Mouse (Mus musculus) liver, adult 10 weeks (tissue): Measurements from ENCODE around the gene Jarid2. TPM values are rescaled to one million over a fixed set of nuclear protein-coding genes. Genes with fewer than 3 reads are reported as not detected.

Source experiments
- polyA plus RNA-seq: library from polyadenylated mRNA; stranded (reverse); fragments of 350-450 nt; fragmentation: Illumina TruSeq; extraction: RNeasy Lipid Tissue Mini Kit (QIAGEN cat#74804); gene quantifications from one replicate; pipeline ENCODE4 v1.2.3, GENCODE M21; 2014; ENCODE audit warnings: low read depth, low replicate concordance

Jarid2 gene
- polyA plus RNA-seq, result 6.9 TPM

GRCm38 (mm10) chr13:44729424-44729971, at the start of gene Jarid2:
Jarid2 (plus strand) TSS chr13:44729474.

